50 mouse cellular contexts compared by ENCODE assay signal in genomic region chr14:54696752-54697151, GRCm38 (mm10). TPM values are rescaled to one million over a fixed set of nuclear protein-coding genes. Genes with fewer than 3 reads are reported as not detected.
"Had no signal": no experiment of that assay in that cellular context is flagged by ENCODE, and none has a peak within 500 bp of the region (broad histone marks: within the 10 kb centered on the region; RNA-seq: fewer than 3 reads in every experiment).

No protein-coding gene starts in this region.

- DNase-seq: heart, postnatal 10 days; heart, postnatal 14 days; heart, postnatal 36 days; heart, postnatal 4 days; kidney, adult 11 months; kidney, adult 18-20 months; kidney, adult 2 months; kidney, adult 8-10 months; kidney, adult 9 months; kidney, postnatal 10 days; kidney, postnatal 14 days; kidney, postnatal 25 days; kidney, postnatal 36 days; kidney, postnatal 4 days; layer of hippocampus, adult 9-11 months; layer of hippocampus, postnatal 36 days had no signal

- H3K27me3 ChIP-seq: heart, embryonic 15.5 days; hindbrain, embryonic 13.5 days; hindbrain, embryonic 15.5 days; intestine, embryonic 15.5 days had no signal

- H3K4me2 ChIP-seq: heart, embryonic 11.5 days; heart, embryonic 12.5 days; heart, embryonic 13.5 days; heart, embryonic 15.5 days; hindbrain, embryonic 12.5 days; hindbrain, embryonic 13.5 days; hindbrain, embryonic 14.5 days; hindbrain, embryonic 15.5 days; intestine, embryonic 15.5 days; kidney, embryonic 15.5 days had no signal

- H3K4me3 ChIP-seq: heart, embryonic 12.5 days; heart, embryonic 13.5 days; heart, embryonic 15.5 days; hindbrain, embryonic 10.5 days; hindbrain, embryonic 12.5 days; hindbrain, embryonic 13.5 days; hindbrain, embryonic 15.5 days; intestine, embryonic 15.5 days; kidney, embryonic 15.5 days; layer of hippocampus, adult 2 months; left cerebral cortex, adult 2 months had no signal

- ATAC-seq: hindbrain, embryonic 16.5 days; hindbrain, postnatal 0 days; inflammation-experienced regulatory T-cells, adult 6 months; intestine, embryonic 15.5 days; intestine, embryonic 16.5 days; intestine, postnatal 0 days had no signal

- H3K27ac ChIP-seq: heart, embryonic 13.5 days; heart, embryonic 15.5 days; hindbrain, embryonic 10.5 days; hindbrain, embryonic 12.5 days; hindbrain, embryonic 13.5 days; hindbrain, embryonic 14.5 days; hindbrain, embryonic 15.5 days; hindbrain, postnatal 0 days; intestine, embryonic 15.5 days; kidney, embryonic 15.5 days; kidney, postnatal 0 days; layer of hippocampus, adult 2 months; left cerebral cortex, adult 2 months had no signal

- H3K4me1 ChIP-seq: hindbrain, embryonic 10.5 days; hindbrain, embryonic 12.5 days; hindbrain, embryonic 13.5 days; hindbrain, embryonic 15.5 days; intestine, embryonic 15.5 days; kidney, embryonic 15.5 days had no signal

- H3K9me3 ChIP-seq: heart, embryonic 12.5 days; heart, embryonic 13.5 days; heart, embryonic 15.5 days; hindbrain, embryonic 10.5 days; hindbrain, embryonic 12.5 days; hindbrain, embryonic 13.5 days; hindbrain, embryonic 15.5 days; intestine, embryonic 15.5 days; kidney, embryonic 15.5 days had no signal

- H3K9ac ChIP-seq: heart, embryonic 12.5 days; heart, embryonic 13.5 days; heart, embryonic 15.5 days; hindbrain, embryonic 12.5 days; hindbrain, embryonic 13.5 days; hindbrain, embryonic 14.5 days; hindbrain, embryonic 15.5 days; intestine, embryonic 15.5 days; kidney, embryonic 15.5 days had no signal

RNA-seq across cellular contexts. Expression of gene Gm29776, which starts 1.9 kb away (rescaled TPM):
- total RNA-seq: heart, postnatal 14 days; heart, postnatal 25 days; heart, postnatal 36 days; hematopoietic stem cell, adult 5-6 weeks; layer of hippocampus, adult 18-20 months; layer of hippocampus, adult 2 months; layer of hippocampus, postnatal 10 days; layer of hippocampus, postnatal 25 days; layer of hippocampus, postnatal 36 days; left cerebral cortex, adult 18-20 months; left cerebral cortex, adult 2 months had no signal
- polyA plus RNA-seq: intestine, postnatal 0 days; large intestine, adult 2 months had no signal

RNA-seq across cellular contexts. Expression of gene Cebpe, which starts 15.2 kb away (rescaled TPM):
- total RNA-seq: heart, postnatal 10 days; heart, postnatal 14 days; heart, postnatal 25 days; heart, postnatal 36 days; heart, postnatal 4 days; hindbrain, postnatal 0 days; layer of hippocampus, adult 18-20 months; layer of hippocampus, adult 2 months; layer of hippocampus, adult 8-10 months; layer of hippocampus, postnatal 10 days; layer of hippocampus, postnatal 14 days; layer of hippocampus, postnatal 25 days; layer of hippocampus, postnatal 36 days; left cerebral cortex, adult 18-20 months; left cerebral cortex, adult 2 months had no signal
- polyA plus RNA-seq: heart, embryonic 11.5 days; heart, embryonic 12.5 days; heart, embryonic 13.5 days; heart, embryonic 14.5 days; heart, embryonic 16.5 days; heart, postnatal 0 days; hindbrain, embryonic 10.5 days; hindbrain, embryonic 11.5 days; hindbrain, embryonic 12.5 days; hindbrain, embryonic 13.5 days; hindbrain, embryonic 14.5 days; hindbrain, embryonic 15.5 days; hindbrain, embryonic 16.5 days; hindbrain, postnatal 0 days; inflammation-experienced regulatory T-cells, adult 6 months; intestine, embryonic 16.5 days; intestine, postnatal 0 days; kidney, embryonic 14.5 days; kidney, embryonic 16.5 days; kidney, postnatal 0 days had no signal
